Mouse (Mus musculus): ENCODE results near the gene Sdc1.

The Sdc1 gene

DNA sequence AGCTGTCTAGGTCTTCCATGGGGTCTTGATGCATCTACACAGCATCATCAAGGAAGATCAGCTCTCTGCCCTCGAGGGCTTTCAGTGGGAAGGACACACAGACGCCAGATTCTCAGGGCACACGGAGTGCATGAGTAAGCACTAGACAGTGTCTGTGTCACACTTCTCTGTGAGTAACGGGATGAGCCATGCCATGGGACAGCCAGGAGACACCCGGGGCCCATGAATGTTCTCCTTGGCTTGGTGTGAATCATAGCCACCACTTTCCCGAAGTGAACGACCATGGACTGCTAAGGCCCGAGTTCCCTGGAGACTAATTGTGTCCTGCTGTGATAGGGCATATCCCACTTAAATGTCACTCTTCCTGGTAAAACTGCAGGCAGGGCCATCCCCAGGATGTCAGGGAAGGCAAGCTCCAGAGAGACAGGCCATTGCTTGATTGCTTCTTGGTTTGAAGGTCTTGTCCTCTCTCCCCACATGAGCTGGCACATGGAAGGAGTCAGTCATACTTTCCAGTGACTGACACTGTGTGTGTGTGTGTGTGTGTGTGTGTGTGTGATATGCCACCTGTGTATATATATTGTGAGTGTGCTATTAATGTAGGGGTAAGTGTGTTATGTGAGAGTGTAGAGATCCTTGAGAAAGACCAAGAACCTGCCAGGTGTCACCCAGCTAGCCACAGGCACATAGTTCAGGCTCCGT is 56.0 kb downstream of the Sdc1 start:
- no peak for DNase-seq (ENCODE audit: extremely low spot score)

DNA sequence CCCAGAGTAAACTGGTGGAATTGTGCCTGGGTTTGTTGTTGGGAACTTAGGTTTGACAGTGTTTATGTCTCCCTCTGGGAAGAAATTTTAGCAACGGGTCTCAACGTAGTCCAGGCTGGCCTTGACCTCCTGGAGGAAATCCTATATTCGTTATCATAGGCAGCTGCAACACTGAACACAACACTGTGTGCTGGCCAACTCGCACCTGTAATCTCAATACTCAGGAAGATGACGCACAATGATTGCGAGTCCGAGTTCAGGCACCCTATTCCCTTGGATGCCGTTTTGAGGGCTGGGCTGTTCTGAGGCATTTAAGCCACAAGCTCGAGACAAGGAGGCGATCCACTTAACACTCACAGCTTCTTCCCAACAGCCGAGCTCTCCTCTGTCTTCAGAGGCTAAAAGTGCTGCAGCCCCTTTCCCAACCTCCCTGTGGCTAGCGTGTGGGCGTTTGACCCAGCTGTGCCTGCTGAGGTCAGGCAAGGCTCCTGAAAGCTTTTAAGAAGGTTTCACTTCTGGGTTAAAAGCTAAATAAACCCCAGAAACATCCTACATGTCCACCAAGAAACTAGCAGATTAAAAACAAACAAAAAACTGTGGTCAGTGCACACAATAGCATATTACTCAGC is 58.0 kb downstream of the Sdc1 start:
- DNase-seq (ENCODE audit: extremely low spot score) = no peak

DNA sequence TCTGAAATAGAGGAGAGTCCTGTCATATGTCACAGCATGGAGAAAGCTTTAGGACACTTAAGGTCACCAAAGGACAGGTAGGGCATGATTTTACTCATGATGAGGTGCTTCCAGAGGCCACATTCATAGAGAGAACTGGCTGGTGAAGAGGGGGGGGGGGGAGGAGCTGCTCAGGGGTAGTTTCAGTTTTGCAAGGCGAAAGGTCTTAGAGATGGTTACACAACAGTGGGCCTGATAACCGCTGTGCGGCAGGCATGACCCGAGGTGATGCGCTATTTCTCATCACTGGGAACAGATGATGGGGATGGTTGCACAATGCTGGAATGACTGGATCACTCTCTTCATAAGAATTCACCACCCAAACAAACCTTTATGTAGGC is 58.5 kb downstream of the Sdc1 start:
- no peak for DNase-seq (ENCODE audit: extremely low spot score)

DNA sequence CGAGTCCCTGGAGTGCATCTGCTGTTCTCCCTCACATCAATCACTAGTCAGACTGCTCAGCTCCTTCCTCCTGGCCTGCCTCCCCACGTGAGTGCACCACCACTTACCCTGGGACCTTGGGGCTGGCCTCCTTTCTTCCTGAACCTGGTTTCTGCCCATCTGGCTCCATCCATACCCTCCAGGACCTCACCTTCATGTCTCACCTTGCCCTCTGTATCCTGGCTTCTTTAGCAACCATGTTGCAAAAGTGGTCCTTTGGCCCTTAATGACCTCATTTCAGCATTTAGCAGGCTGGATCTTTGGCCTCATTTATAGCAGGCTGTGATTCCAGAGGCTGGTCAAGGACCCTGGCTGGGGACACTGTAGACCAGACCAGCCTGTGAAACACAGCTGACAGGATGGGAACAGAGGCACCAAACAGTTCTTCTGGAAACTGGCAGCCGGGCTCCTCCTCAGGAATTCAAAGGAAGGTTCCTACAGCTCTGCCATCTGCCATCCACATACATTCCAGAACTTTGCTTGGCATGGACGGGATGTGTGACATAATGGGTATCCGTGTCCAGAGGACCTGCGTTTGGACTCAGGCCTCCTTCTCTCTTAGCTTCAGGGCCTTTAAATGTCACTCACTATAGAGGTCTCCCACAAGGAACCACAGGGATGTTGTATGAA is 60.0 kb downstream of the Sdc1 start:
- DNase-seq (ENCODE audit: extremely low spot score) = no peak

DNA sequence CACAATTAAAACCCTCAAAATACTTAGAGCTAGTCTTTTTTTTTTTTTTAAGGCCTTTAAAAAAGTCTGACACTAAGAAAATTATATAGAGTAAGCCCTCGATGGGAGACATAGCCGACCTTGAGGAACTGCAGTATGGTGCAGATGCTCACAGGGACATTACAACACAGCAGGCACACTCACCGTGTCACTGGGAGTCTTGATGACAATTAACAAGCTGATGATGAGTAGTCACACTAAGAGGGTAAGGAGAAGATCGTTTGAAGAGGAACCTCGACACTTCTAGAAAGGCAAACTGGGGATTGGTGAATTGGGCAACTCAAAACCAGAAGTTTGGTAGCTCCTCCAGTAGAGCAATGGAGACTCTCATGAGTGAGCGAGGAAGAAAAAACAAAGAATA is 60.6 kb downstream of the Sdc1 start:
- no peak for DNase-seq (ENCODE audit: extremely low spot score)

DNA sequence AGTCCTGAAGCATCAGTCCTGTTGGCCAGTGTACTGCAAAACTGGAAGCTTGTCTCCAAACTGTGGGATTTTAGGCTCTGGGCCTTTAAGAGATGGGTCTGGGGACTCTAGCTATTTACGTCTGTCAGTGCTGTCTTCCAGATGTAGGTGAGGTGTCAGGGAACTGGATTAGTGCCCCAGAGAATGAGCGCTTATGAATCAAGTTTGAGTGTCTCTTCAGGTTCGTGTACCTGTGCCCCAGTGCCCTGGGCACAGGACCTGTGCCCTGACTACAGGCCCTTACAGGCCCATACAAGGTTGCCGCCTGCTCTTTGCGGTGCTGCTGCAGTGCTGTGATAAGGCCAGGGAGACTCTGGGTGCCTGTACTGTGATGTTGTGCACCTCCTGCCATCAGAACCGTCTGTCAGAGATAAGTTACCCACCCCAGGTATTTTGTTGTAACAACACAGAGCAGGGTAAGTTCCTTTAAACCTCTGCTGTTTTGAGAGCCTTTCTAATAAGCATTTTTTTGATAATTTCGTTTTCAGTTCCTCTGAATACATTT is 69.7 kb downstream of the Sdc1 start:
- no peak for DNase-seq (ENCODE audit: extremely low spot score)

DNA sequence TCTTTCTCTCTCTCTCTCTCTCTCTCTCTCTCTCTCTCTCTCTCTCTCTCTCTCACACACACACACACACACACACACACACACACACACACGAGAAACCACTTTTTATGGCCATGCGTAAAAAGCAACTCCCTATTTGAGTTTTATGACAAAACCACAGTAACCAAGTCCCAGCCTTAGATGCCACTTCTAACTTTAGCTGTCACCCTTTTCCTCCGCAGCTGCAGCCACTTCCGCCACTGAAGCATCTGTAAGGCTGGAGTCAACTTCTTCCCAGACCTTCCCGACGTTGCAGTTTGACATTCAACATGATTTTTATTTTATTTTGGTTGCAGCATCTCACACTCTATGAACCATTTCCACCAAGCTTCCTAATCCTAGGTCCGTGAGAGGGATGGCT is 71.6 kb downstream of the Sdc1 start:
- no peak for DNase-seq (ENCODE audit: extremely low spot score)
